Mouse (Mus musculus) heart, embryonic 15.5 days (tissue): Measurements from ENCODE around the gene Sorbs1. TPM values are rescaled to one million over a fixed set of nuclear protein-coding genes. Genes with fewer than 3 reads are reported as not detected.

Source experiments
- ATAC-seq: fragments of 200-750 bp; cut with Nextera tagmentation; replicated peaks from 2 replicates; pipeline ENCODE4 v1.8.0; 2017; ENCODE audit warnings: low read depth, moderate TSS enrichment; ENCODE audit not compliant: insufficient number of reproducible peaks, insufficient read depth, low FRiP score
- H3K27ac ChIP-seq: fragments of 300-500 bp; sonication (generic); 2 replicates; pipeline ENCODE4 v1.5.1; 2015; ENCODE audit warnings: mild to moderate bottlenecking, inconsistent platforms
- H3K27me3 ChIP-seq: fragments of 300-500 bp; sonication (generic); 2 replicates; pipeline ENCODE4 v1.6.1; 2015; ENCODE audit warnings: inconsistent platforms
- H3K36me3 ChIP-seq: fragments of 300-500 bp; sonication (generic); 2 replicates; pipeline ENCODE4 v1.6.1; 2015; ENCODE audit warnings: mild to moderate bottlenecking, inconsistent platforms
- H3K4me1 ChIP-seq: fragments of 300-500 bp; sonication (generic); replicated peaks from 2 replicates; pipeline ENCODE4 v1.6.1; 2015; ENCODE audit warnings: inconsistent platforms
- H3K4me2 ChIP-seq: fragments of 300-500 bp; sonication (generic); 2 replicates; pipeline ENCODE4 v1.6.1; 2015; ENCODE audit warnings: inconsistent platforms, mild to moderate bottlenecking, moderate library complexity
- H3K4me3 ChIP-seq: fragments of 300-500 bp; sonication (generic); 2 replicates; pipeline ENCODE4 v1.5.1; 2015; ENCODE audit warnings: mild to moderate bottlenecking, inconsistent platforms
- H3K9ac ChIP-seq: fragments of 300-500 bp; sonication (generic); 2 replicates; pipeline ENCODE4 v1.6.1; 2015; ENCODE audit warnings: mild to moderate bottlenecking, inconsistent platforms
- H3K9me3 ChIP-seq: fragments of 300-500 bp; sonication (generic); replicated peaks from 2 replicates; pipeline ENCODE4 v1.6.1; 2016; ENCODE audit warnings: inconsistent platforms
- WGBS: fragments of 180-500 bp; shearing (Covaris S2); methylation state at CpG from one replicate; pipeline ENCODE4 v1.1.7; 2015; ENCODE audit warnings: mixed read lengths; 5-methylcytosine and 5-hydroxymethylcytosine counted together
- polyA plus RNA-seq: library from polyadenylated mRNA; unstranded; fragments of >200 nt; fragmentation: Nextera tagmentation; extraction: Ambion mirVana; gene quantifications from 2 replicates; pipeline ENCODE4 v1.2.1, GENCODE M21; 2015

Gene Sorbs1
- polyA plus RNA-seq, 1 experiment from 2014 or later, result 126 TPM

GRCm38 (mm10) chr19:40314252-40314651, 199.3 kb downstream of the Sorbs1 start:
- Histone ChIP-seq H3K27ac (no peak overlapping the region), H3K9me3 (no peaks in the 10 kb centered on the region), H3K4me1 (peaks cover 8% of the 10 kb centered on the region), H3K4me2 (no peak overlapping the region), H3K4me3 (no peak overlapping the region), H3K36me3 (peaks cover 57% of the 10 kb centered on the region; the same call in 1 of the 2 replicates), H3K27me3 (no peaks in the 10 kb centered on the region), H3K9ac (no peak overlapping the region)
- 83% methylated on average over 11 of the region's 11 CpGs for WGBS
- ATAC-seq, result no peak

- WGBS, result 93% methylated on average over 8 of the region's 8 CpGs
- Histone ChIP-seq H3K9me3 (no peaks in the 10 kb centered on the region), H3K36me3 (peaks cover 55% of the 10 kb centered on the region; the same call in 1 of the 2 replicates)
Measured at GRCm38 (mm10) chr19:40311631-40312030, 201.9 kb downstream of the Sorbs1 start.

GRCm38 (mm10) chr19:40310410-40311130, 203.0 kb downstream of the Sorbs1 start:
- no peak overlapping the region for H3K9ac ChIP-seq
- H3K27ac ChIP-seq, result no peak overlapping the region
- WGBS, result 88% methylated on average over 15 of the region's 15 CpGs
- H3K4me2 ChIP-seq, result no peak overlapping the region
- no peak overlapping the region for H3K4me3 ChIP-seq
- no peaks in the 10 kb centered on the region for H3K9me3 ChIP-seq
- H3K27me3 ChIP-seq, result no peaks in the 10 kb centered on the region
- H3K4me1 ChIP-seq, result 0 out of 2 replicates have a peak, but pooled peaks cover 8% of the 10 kb centered on the region
- no peak for ATAC-seq
- peaks cover 49% of the 10 kb centered on the region; the same call in 1 of the 2 replicates for H3K36me3 ChIP-seq

More at GRCm38 (mm10) chr19:40311631-40312030, 201.9 kb downstream of the Sorbs1 start:
- Histone ChIP-seq H3K9ac (no peak overlapping the region), H3K4me3 (no peak overlapping the region), H3K27me3 (no peaks in the 10 kb centered on the region), H3K4me2 (no peak overlapping the region), H3K27ac (no peak overlapping the region), H3K4me1 (0 out of 2 replicates have a peak, but pooled peaks cover 5% of the 10 kb centered on the region)
- no peak for ATAC-seq

GRCm38 (mm10) chr19:40309911-40310310, 203.7 kb downstream of the Sorbs1 start:
- H3K36me3 ChIP-seq, result peaks cover 49% of the 10 kb centered on the region; the same call in 1 of the 2 replicates

GRCm38 (mm10) chr19:40307550-40307949, 206.0 kb downstream of the Sorbs1 start:
- peaks cover 31% of the 10 kb centered on the region; the same call in 1 of the 2 replicates for H3K36me3 ChIP-seq
- no peaks in the 10 kb centered on the region for H3K9me3 ChIP-seq
- 62% methylated on average over 7 of the region's 7 CpGs for WGBS
- H3K9ac ChIP-seq, result no peak overlapping the region
- no peak overlapping the region for H3K4me3 ChIP-seq
- ATAC-seq, result 0 out of 2 replicates have a peak, but pooled peaks have one; percentile 33
- no peak overlapping the region for H3K4me2 ChIP-seq
- no peaks in the 10 kb centered on the region for H3K27me3 ChIP-seq
- peaks cover 19% of the 10 kb centered on the region for H3K4me1 ChIP-seq
- H3K27ac ChIP-seq, result no peak overlapping the region

More at GRCm38 (mm10) chr19:40309911-40310310, 203.7 kb downstream of the Sorbs1 start:
- H3K9me3 ChIP-seq, result no peaks in the 10 kb centered on the region
- 86% methylated on average over 12 of the region's 12 CpGs for WGBS
- ATAC-seq, result no peak
- H3K9ac ChIP-seq, result no peak overlapping the region
- H3K4me2 ChIP-seq, result no peak overlapping the region
- H3K4me3 ChIP-seq, result no peak overlapping the region
- H3K4me1 ChIP-seq, result 0 out of 2 replicates have a peak, but pooled peaks cover 8% of the 10 kb centered on the region
- H3K27me3 ChIP-seq, result no peaks in the 10 kb centered on the region
- no peak overlapping the region for H3K27ac ChIP-seq

- Histone ChIP-seq H3K4me3 (no peak overlapping the region), H3K27me3 (no peaks in the 10 kb centered on the region), H3K9me3 (no peaks in the 10 kb centered on the region), H3K4me1 (peaks cover 21% of the 10 kb centered on the region), H3K9ac (no peak overlapping the region), H3K36me3 (peaks cover 26% of the 10 kb centered on the region; the same call in 1 of the 2 replicates), H3K27ac (no peak overlapping the region), H3K4me2 (no peak overlapping the region)
- ATAC-seq, result no peak
- 76% methylated on average over 2 of the region's 2 CpGs for WGBS
Measured at GRCm38 (mm10) chr19:40306631-40307030, 206.9 kb downstream of the Sorbs1 start.

GRCm38 (mm10) chr19:40305456-40305855, 208.1 kb downstream of the Sorbs1 start:
- 66% methylated on average over 7 of the region's 7 CpGs for WGBS
- Histone ChIP-seq H3K9ac (no peak overlapping the region), H3K27ac (no peak overlapping the region), H3K4me1 (peaks cover 21% of the 10 kb centered on the region), H3K36me3 (peaks cover 15% of the 10 kb centered on the region; the same call in 1 of the 2 replicates), H3K27me3 (no peaks in the 10 kb centered on the region), H3K4me3 (no peak overlapping the region), H3K4me2 (no peak overlapping the region), H3K9me3 (no peaks in the 10 kb centered on the region)
- ATAC-seq, result no peak

GRCm38 (mm10) chr19:40302916-40303315, 210.7 kb downstream of the Sorbs1 start:
- Histone ChIP-seq H3K9ac (no peak overlapping the region), H3K4me3 (no peak overlapping the region), H3K27ac (peak overlapping the region; percentile 68), H3K27me3 (no peaks in the 10 kb centered on the region), H3K4me1 (peaks cover 23% of the 10 kb centered on the region), H3K9me3 (no peaks in the 10 kb centered on the region), H3K36me3 (no peaks in the 10 kb centered on the region; the same call in 1 of the 2 replicates), H3K4me2 (peak overlapping the region; percentile 24)
- peak; percentile 77 for ATAC-seq
- 28% methylated on average over 9 of the region's 9 CpGs for WGBS

- ATAC-seq, result no peak; the same call in 1 of the 2 replicates
Measured at GRCm38 (mm10) chr19:40302477-40302876, 211.1 kb downstream of the Sorbs1 start.

GRCm38 (mm10) chr19:40299983-40300759, 213.4 kb downstream of the Sorbs1 start:
- no peak for ATAC-seq
- no peak overlapping the region for H3K4me3 ChIP-seq
- 85% methylated on average over 12 of the region's 12 CpGs for WGBS
- no peaks in the 10 kb centered on the region; the same call in 1 of the 2 replicates for H3K36me3 ChIP-seq
- H3K27ac ChIP-seq, result no peak overlapping the region
- H3K27me3 ChIP-seq, result no peaks in the 10 kb centered on the region
- H3K4me1 ChIP-seq, result peaks cover 26% of the 10 kb centered on the region
- no peaks in the 10 kb centered on the region for H3K9me3 ChIP-seq
- no peak overlapping the region for H3K4me2 ChIP-seq
- no peak overlapping the region for H3K9ac ChIP-seq

More at GRCm38 (mm10) chr19:40302477-40302876, 211.1 kb downstream of the Sorbs1 start:
- Histone ChIP-seq H3K27ac (peak overlapping the region; percentile 68), H3K4me3 (no peak overlapping the region), H3K9me3 (no peaks in the 10 kb centered on the region), H3K9ac (no peak overlapping the region), H3K36me3 (no peaks in the 10 kb centered on the region; the same call in 1 of the 2 replicates), H3K27me3 (no peaks in the 10 kb centered on the region), H3K4me1 (peaks cover 26% of the 10 kb centered on the region), H3K4me2 (peak overlapping the region; percentile 24)
- WGBS, result 38% methylated on average over 5 of the region's 5 CpGs

- Histone ChIP-seq H3K4me2 (no peak overlapping the region), H3K27ac (no peak overlapping the region), H3K4me3 (no peak overlapping the region), H3K4me1 (peaks cover 26% of the 10 kb centered on the region), H3K9me3 (no peaks in the 10 kb centered on the region), H3K27me3 (no peaks in the 10 kb centered on the region), H3K36me3 (peaks cover 4% of the 10 kb centered on the region; the same call in 1 of the 2 replicates), H3K9ac (no peak overlapping the region)
- 82% methylated on average over 6 of the region's 6 CpGs for WGBS
- no peak for ATAC-seq
Measured at GRCm38 (mm10) chr19:40299182-40299581, 214.4 kb downstream of the Sorbs1 start.
